Mouse (Mus musculus): ENCODE measurements at regions not wholly inside any gene's neighbourhood (a gene's known extent, or its start where the extent isn't known, plus 50 kb on each side); places are given as distances from the start of the nearest gene placed in this dataset.

DNA sequence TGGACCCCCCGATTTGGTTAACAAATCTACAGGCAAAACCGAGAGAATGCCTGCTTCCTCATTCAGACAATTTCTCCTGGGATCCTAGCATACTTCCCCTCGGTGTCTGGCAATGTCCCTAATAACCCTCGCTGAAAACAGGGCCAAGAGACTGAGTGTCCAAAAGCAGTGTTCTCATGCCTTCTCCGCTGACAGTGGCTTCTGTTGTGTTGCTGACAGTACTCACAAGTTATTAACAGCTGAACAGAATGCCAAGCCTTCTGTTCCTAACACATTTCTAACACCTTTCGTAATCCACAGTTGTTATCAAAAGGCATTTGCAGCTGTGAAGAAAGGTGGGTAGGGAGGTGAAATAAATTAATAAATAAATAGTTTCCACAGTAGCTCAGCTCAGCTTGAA is 166.2 kb upstream of the Ntm start:
- no peaks in the 10 kb centered on the region for H3K36me3 ChIP-seq (replicated peaks; ENCODE audit: control insufficient read depth, insufficient read depth, low read depth)
- DNase-seq (ENCODE audit: low read depth in 3 of 3, low spot score in 3 of 3) (no peak), ATAC-seq (ENCODE audit: insufficient read depth) (no peak)
- no peaks in the 10 kb centered on the region for H3K9me3 ChIP-seq (ENCODE audit: control insufficient read depth, low read length)
- WGBS (ENCODE audit: insufficient replicate concordance) = 46% methylated on average over 6 of the region's 6 CpGs
- no peak overlapping the region for H3K4me3 ChIP-seq (ENCODE audit: insufficient read depth in 1 of 2, low read depth in 2 of 2, low read length in 2 of 2)
- no peak overlapping the region for H3K4me2 ChIP-seq (ENCODE audit: low read depth)
- TF ChIP-seq CTCF (IDR thresholded peaks at IDR 0.05; ENCODE audit: low read depth) (no peak), EP300 (IDR thresholded peaks at IDR 0.05; ENCODE audit: low read depth) (no peak)
- H3K27ac ChIP-seq = no peak overlapping the region
- no peaks in the 10 kb centered on the region for H3K4me1 ChIP-seq (replicated peaks; ENCODE audit: control insufficient read depth in 2 of 2, insufficient read depth in 2 of 2, low read length in 1 of 2)
- H3K9ac ChIP-seq (replicated peaks) = no peak overlapping the region
- H3K27me3 ChIP-seq (ENCODE audit: control insufficient read depth, insufficient read depth, low read length) = no peaks in the 10 kb centered on the region

DNA sequence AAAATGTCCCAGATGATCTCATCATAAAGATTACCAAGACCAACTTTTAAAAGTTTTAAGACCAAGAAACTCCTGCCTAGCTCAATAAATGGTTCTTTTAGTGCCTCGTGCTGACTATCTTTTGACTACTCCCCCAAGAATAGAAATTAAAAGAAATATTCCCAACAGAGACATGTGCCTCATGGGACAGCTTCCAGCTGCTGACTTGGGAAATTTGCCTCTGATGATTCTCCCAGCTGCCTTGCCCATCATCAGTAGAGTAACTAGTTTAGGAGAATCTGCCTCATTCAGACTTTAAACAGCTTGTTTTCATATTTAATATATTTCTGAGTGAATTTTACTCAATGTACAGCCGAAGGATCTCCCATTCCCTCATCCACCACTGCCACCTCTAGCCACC is 168.7 kb upstream of the Ntm start:
- Histone ChIP-seq H3K9ac (replicated peaks) (no peak overlapping the region), H3K4me1 (replicated peaks; ENCODE audit: control insufficient read depth in 2 of 2, insufficient read depth in 2 of 2, low read length in 1 of 2) (no peaks in the 10 kb centered on the region), H3K27ac (no peak overlapping the region), H3K27me3 (ENCODE audit: control insufficient read depth, insufficient read depth, low read length) (no peaks in the 10 kb centered on the region), H3K9me3 (ENCODE audit: control insufficient read depth, low read length) (no peaks in the 10 kb centered on the region), H3K4me3 (ENCODE audit: insufficient read depth in 1 of 2, low read depth in 2 of 2, low read length in 2 of 2) (no peak overlapping the region), H3K4me2 (ENCODE audit: low read depth) (no peak overlapping the region), H3K36me3 (replicated peaks; ENCODE audit: control insufficient read depth, insufficient read depth, low read depth) (no peaks in the 10 kb centered on the region)
- DNase-seq (ENCODE audit: low read depth in 3 of 3, low spot score in 3 of 3) (no peak), ATAC-seq (ENCODE audit: insufficient read depth) (no peak)
- TF ChIP-seq CTCF (IDR thresholded peaks at IDR 0.05; ENCODE audit: low read depth) = no peak
- TF ChIP-seq EP300 (IDR thresholded peaks at IDR 0.05; ENCODE audit: low read depth) = no peak
- WGBS (ENCODE audit: insufficient replicate concordance) = 58% methylated on average over 2 of the region's 2 CpGs

DNA sequence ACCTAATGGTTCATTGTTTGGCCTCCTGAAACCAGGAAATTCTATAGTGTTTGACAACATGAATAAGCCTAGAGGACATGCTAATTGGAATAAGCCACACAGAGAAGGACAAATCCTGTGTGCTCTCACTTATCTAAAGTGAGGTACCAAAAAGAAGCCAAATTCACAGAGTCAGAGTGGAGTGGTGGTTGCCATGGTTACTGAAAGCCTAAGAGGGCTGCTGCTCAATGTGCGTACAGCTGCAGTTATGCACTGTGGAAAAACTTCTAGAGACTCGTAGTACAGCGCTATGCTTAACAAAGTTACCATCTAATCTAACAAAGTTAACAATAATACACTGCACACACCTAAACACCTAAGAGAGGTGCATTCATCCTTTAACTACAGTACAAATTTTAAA is 171.4 kb upstream of the Ntm start:
- Histone ChIP-seq H3K9me3 (ENCODE audit: control insufficient read depth, low read length) (no peaks in the 10 kb centered on the region), H3K4me2 (ENCODE audit: low read depth) (no peak overlapping the region), H3K4me3 (ENCODE audit: insufficient read depth in 1 of 2, low read depth in 2 of 2, low read length in 2 of 2) (no peak overlapping the region), H3K9ac (replicated peaks) (no peak overlapping the region), H3K4me1 (replicated peaks; ENCODE audit: control insufficient read depth in 2 of 2, insufficient read depth in 2 of 2, low read length in 1 of 2) (no peaks in the 10 kb centered on the region), H3K36me3 (replicated peaks; ENCODE audit: control insufficient read depth, insufficient read depth, low read depth) (no peaks in the 10 kb centered on the region), H3K27ac (no peak overlapping the region), H3K27me3 (ENCODE audit: control insufficient read depth, insufficient read depth, low read length) (no peaks in the 10 kb centered on the region)
- no peak for TF ChIP-seq EP300 (IDR thresholded peaks at IDR 0.05; ENCODE audit: low read depth)
- no peak for TF ChIP-seq CTCF (IDR thresholded peaks at IDR 0.05; ENCODE audit: low read depth)
- no peak for DNase-seq (ENCODE audit: low read depth in 3 of 3, low spot score in 3 of 3)
- WGBS (ENCODE audit: insufficient replicate concordance) = 53% methylated on average over 3 of the region's 3 CpGs
- ATAC-seq (ENCODE audit: insufficient read depth) = no peak

GRCm38 (mm10) chr9:30137611-30138287 is 174.8 kb upstream of the Ntm start:
- H3K9me3 ChIP-seq (ENCODE audit: control insufficient read depth, low read length) = no peaks in the 10 kb centered on the region
- no peaks in the 10 kb centered on the region for H3K36me3 ChIP-seq (replicated peaks; ENCODE audit: control insufficient read depth, insufficient read depth, low read depth)
- no peak for ATAC-seq (ENCODE audit: insufficient read depth)
- no peaks in the 10 kb centered on the region for H3K4me1 ChIP-seq (replicated peaks; ENCODE audit: control insufficient read depth in 2 of 2, insufficient read depth in 2 of 2, low read length in 1 of 2)
- 17% methylated on average over 14 of the region's 14 CpGs for WGBS (ENCODE audit: insufficient replicate concordance)
- no peak overlapping the region for H3K9ac ChIP-seq (replicated peaks)
- TF ChIP-seq CTCF (IDR thresholded peaks at IDR 0.05; ENCODE audit: low read depth) = peak; percentile 83
- no peak for TF ChIP-seq EP300 (IDR thresholded peaks at IDR 0.05; ENCODE audit: low read depth)
- no peak overlapping the region for H3K4me2 ChIP-seq (ENCODE audit: low read depth)
- peak in 1 of 3 experiments; percentile 9 for DNase-seq (ENCODE audit: low read depth in 3 of 3, low spot score in 3 of 3)
- no peak overlapping the region for H3K27ac ChIP-seq
- H3K4me3 ChIP-seq (ENCODE audit: insufficient read depth in 1 of 2, low read depth in 2 of 2, low read length in 2 of 2) = no peak overlapping the region
- no peaks in the 10 kb centered on the region for H3K27me3 ChIP-seq (ENCODE audit: control insufficient read depth, insufficient read depth, low read length)

GRCm38 (mm10) chr9:30140188-30140587 is 177.2 kb upstream of the Ntm start:
- TF ChIP-seq EP300 (IDR thresholded peaks at IDR 0.05; ENCODE audit: low read depth) (no peak), CTCF (IDR thresholded peaks at IDR 0.05; ENCODE audit: low read depth) (no peak)
- Histone ChIP-seq H3K9ac (replicated peaks) (no peak overlapping the region), H3K36me3 (replicated peaks; ENCODE audit: control insufficient read depth, insufficient read depth, low read depth) (no peaks in the 10 kb centered on the region), H3K27ac (no peak overlapping the region), H3K27me3 (ENCODE audit: control insufficient read depth, insufficient read depth, low read length) (no peaks in the 10 kb centered on the region), H3K4me1 (replicated peaks; ENCODE audit: control insufficient read depth in 2 of 2, insufficient read depth in 2 of 2, low read length in 1 of 2) (no peaks in the 10 kb centered on the region), H3K4me2 (ENCODE audit: low read depth) (no peak overlapping the region), H3K4me3 (ENCODE audit: insufficient read depth in 1 of 2, low read depth in 2 of 2, low read length in 2 of 2) (no peak overlapping the region), H3K9me3 (ENCODE audit: control insufficient read depth, low read length) (no peaks in the 10 kb centered on the region)
- 42% methylated on average over 3 of the region's 3 CpGs for WGBS (ENCODE audit: insufficient replicate concordance)
- ATAC-seq (ENCODE audit: insufficient read depth) = no peak
- DNase-seq (ENCODE audit: low read depth in 3 of 3, low spot score in 3 of 3) = no peak

Data from liver, embryonic 14.5 days (tissue).